Mouse (Mus musculus): ENCODE measurements around the gene Sstr3. TPM values are rescaled to one million over a fixed set of nuclear protein-coding genes. Genes with fewer than 3 reads are reported as not detected.

Gene Sstr3
- polyA plus RNA-seq, 1 experiment from 2014 or later: not detected

GRCm38 (mm10) chr15:78524163-78524562 is 20.3 kb downstream of the Sstr3 start:
- no peak for ATAC-seq (ENCODE audit: low FRiP score, low read depth)
- H3K36me3 ChIP-seq: peaks cover 10% of the 10 kb centered on the region
- no peak overlapping the region for H3K9ac ChIP-seq
- no peak overlapping the region for H3K27ac ChIP-seq
- 91% methylated on average over 5 of the region's 5 CpGs for WGBS
- H3K9me3 ChIP-seq: no peaks in the 10 kb centered on the region
- peaks cover 20% of the 10 kb centered on the region for H3K4me1 ChIP-seq
- no peak overlapping the region for H3K4me2 ChIP-seq (replicated peaks)
- no peak overlapping the region for H3K4me3 ChIP-seq
- H3K27me3 ChIP-seq: no peaks in the 10 kb centered on the region

- H3K4me2 ChIP-seq (replicated peaks): no peak overlapping the region
- ATAC-seq (ENCODE audit: low FRiP score, low read depth): no peak
- peaks cover 9% of the 10 kb centered on the region for H3K4me1 ChIP-seq
- H3K27ac ChIP-seq: no peak overlapping the region
- H3K27me3 ChIP-seq: no peaks in the 10 kb centered on the region
- no peak overlapping the region for H3K9ac ChIP-seq
- WGBS: 75% methylated on average over 6 of the region's 6 CpGs
- H3K36me3 ChIP-seq: peaks cover 10% of the 10 kb centered on the region
- H3K9me3 ChIP-seq: no peaks in the 10 kb centered on the region
- no peak overlapping the region for H3K4me3 ChIP-seq
These were observed 22.6 kb downstream of the Sstr3 start for GRCm38 (mm10) chr15:78521892-78522291.

GRCm38 (mm10) chr15:78521331-78521730 is 23.2 kb downstream of the Sstr3 start:
- Histone ChIP-seq H3K4me3 (no peak overlapping the region), H3K9me3 (no peaks in the 10 kb centered on the region), H3K9ac (no peak overlapping the region), H3K36me3 (peaks cover 10% of the 10 kb centered on the region), H3K4me2 (replicated peaks) (no peak overlapping the region), H3K27ac (no peak overlapping the region), H3K4me1 (peaks cover 10% of the 10 kb centered on the region), H3K27me3 (no peaks in the 10 kb centered on the region)
- no peak for ATAC-seq (ENCODE audit: low FRiP score, low read depth)
- 70% methylated on average over 8 of the region's 8 CpGs for WGBS

DNA sequence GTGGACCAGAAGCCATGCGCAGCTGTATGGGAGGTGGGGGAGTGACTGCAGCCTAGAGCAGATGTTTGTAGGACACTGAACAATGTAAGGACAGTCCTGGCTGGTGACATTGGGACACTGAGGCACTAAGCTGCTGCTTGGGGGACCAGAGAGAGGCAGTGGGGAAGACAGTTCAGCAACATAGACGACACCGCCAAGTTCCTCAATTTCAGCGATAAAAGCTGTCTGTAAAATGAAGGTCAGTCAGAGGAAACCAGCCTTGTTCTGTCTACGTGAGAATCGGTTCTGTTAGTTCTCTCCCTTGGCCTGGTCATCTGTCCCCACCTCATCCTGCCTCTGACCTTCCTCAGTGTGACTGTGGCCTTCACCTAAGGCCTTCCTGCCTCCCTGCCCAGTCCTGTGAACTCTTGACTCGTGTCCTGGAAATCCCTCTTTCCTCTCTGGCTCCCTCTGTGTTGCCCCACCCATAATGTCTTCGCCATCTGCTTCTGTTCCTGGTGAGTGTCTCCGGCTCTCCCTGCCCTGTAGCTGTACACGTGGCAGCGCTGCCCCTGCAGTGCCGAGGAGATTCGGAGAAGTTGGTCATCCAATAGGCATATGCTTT is 24.3 kb downstream of the Sstr3 start:
- H3K9me3 ChIP-seq: no peaks in the 10 kb centered on the region
- H3K36me3 ChIP-seq: peaks cover 10% of the 10 kb centered on the region
- H3K4me1 ChIP-seq: peaks cover 21% of the 10 kb centered on the region
- 64% methylated on average over 13 of the region's 13 CpGs for WGBS
- no peaks in the 10 kb centered on the region for H3K27me3 ChIP-seq
- ATAC-seq (ENCODE audit: low FRiP score, low read depth): no peak
- no peak overlapping the region for H3K4me2 ChIP-seq (replicated peaks)
- no peak overlapping the region for H3K4me3 ChIP-seq
- H3K27ac ChIP-seq: no peak overlapping the region
- no peak overlapping the region for H3K9ac ChIP-seq

DNA sequence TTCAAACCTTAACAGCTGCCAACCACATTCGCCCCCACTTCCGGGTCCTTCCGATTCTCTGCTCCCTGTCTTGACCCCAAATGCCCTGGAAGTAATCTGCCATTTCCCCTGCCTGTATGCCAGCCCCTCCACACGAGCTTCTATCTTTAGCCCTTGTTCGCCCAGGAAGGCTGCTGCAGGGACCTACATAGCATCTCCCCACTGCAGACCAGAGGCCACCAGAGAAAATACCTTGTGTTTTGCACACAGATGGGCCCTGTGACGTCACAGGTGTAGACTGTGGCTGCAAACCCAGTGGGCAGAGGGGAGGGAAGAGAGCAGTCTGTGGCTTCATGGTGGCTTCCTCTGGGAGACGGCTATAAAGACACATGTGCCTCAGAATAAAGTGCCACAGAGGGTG is 26.3 kb downstream of the Sstr3 start:
- no peak for ATAC-seq (ENCODE audit: low FRiP score, low read depth)
- no peak overlapping the region for H3K4me2 ChIP-seq (replicated peaks)
- H3K9ac ChIP-seq: no peak overlapping the region
- H3K4me1 ChIP-seq: peaks cover 27% of the 10 kb centered on the region
- no peak overlapping the region for H3K4me3 ChIP-seq
- H3K27ac ChIP-seq: no peak overlapping the region
- H3K27me3 ChIP-seq: no peaks in the 10 kb centered on the region
- no peaks in the 10 kb centered on the region for H3K36me3 ChIP-seq
- WGBS: 52% methylated on average over 7 of the region's 7 CpGs
- no peaks in the 10 kb centered on the region for H3K9me3 ChIP-seq

- Histone ChIP-seq H3K36me3 (no peaks in the 10 kb centered on the region), H3K9me3 (no peaks in the 10 kb centered on the region), H3K4me2 (replicated peaks) (no peak overlapping the region), H3K4me3 (no peak overlapping the region), H3K27ac (no peak overlapping the region), H3K4me1 (peaks cover 27% of the 10 kb centered on the region), H3K27me3 (no peaks in the 10 kb centered on the region), H3K9ac (no peak overlapping the region)
- 80% methylated on average over 6 of the region's 6 CpGs for WGBS
- no peak for ATAC-seq (ENCODE audit: low FRiP score, low read depth)
These were observed 28.7 kb downstream of the Sstr3 start for GRCm38 (mm10) chr15:78515759-78516158.

DNA sequence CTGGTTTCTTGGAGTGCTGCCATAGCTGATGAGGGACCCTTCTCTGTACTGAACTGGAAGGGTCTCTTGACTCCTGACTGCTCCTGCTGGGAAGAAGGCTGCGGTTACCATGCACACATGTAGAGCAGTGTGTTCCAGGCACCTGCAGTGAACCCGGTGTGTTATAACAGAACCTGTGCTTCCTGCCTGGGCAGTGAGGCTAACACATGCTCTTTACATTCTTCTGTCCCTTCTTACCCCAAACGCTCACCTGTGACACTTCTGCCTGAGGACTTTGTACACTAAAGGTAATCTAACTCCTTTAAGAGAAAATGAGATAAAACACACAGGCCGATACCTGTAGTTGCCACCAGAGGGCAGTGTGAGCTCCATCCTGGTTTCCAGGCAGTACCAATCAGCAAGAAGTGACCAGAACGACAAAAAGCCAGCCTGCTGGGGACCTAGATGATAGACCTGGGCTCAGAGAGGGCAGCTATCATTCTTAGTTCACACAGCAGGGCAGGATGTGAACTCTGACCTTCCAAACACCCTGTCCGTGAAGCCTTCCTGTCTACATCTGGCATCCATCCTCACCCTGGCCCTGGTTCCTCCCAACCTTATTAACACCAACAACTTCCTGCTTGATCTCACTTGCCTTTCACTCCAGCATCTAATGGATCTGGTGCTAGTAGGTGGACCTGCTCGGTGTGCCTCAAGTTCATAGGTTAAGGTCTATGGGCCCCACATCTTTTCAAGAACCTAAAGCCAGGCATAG is 29.9 kb downstream of the Sstr3 start:
- Histone ChIP-seq H3K9me3 (no peaks in the 10 kb centered on the region), H3K4me3 (no peak overlapping the region), H3K9ac (0 out of 2 replicates have a peak overlapping the region, but pooled peaks have one; percentile 32), H3K4me2 (replicated peaks) (no peak overlapping the region), H3K27me3 (no peaks in the 10 kb centered on the region), H3K4me1 (peaks cover 37% of the 10 kb centered on the region), H3K27ac (peak overlapping the region; percentile 11; the same call in 1 of the 2 replicates), H3K36me3 (no peaks in the 10 kb centered on the region)
- 25% methylated on average over 7 of the region's 7 CpGs for WGBS
- peak; percentile 46 for ATAC-seq (ENCODE audit: low FRiP score, low read depth)

DNA sequence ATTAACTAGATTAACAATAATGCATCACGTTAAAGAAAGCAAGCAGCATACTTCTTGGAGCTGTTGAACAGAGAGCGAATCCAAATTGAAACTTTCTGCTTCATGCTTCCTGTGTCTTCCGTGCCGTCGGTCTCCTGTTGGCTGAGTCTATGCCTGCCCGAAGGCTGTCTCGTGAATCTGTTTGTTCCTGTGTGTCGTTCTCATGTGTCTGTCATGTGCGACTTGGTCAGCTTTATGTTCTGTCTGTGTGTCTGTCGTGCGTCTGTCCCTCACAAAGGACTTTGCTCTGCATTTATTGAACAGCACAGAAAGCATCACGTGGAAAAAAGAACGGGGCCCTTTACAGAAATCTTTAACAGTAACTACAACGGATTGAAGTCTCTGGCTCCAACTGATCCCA is 31.5 kb downstream of the Sstr3 start:
- Histone ChIP-seq H3K4me3 (no peak overlapping the region), H3K9me3 (no peaks in the 10 kb centered on the region), H3K27me3 (no peaks in the 10 kb centered on the region), H3K36me3 (no peaks in the 10 kb centered on the region), H3K4me1 (peaks cover 32% of the 10 kb centered on the region), H3K27ac (no peak overlapping the region), H3K9ac (no peak overlapping the region), H3K4me2 (replicated peaks) (no peak overlapping the region)
- 87% methylated on average over 14 of the region's 14 CpGs for WGBS
- ATAC-seq (ENCODE audit: low FRiP score, low read depth): no peak

GRCm38 (mm10) chr15:78511951-78512350 is 32.5 kb downstream of the Sstr3 start:
- Histone ChIP-seq H3K4me1 (peaks cover 28% of the 10 kb centered on the region), H3K36me3 (no peaks in the 10 kb centered on the region), H3K9ac (no peak overlapping the region), H3K9me3 (no peaks in the 10 kb centered on the region), H3K27me3 (no peaks in the 10 kb centered on the region), H3K27ac (no peak overlapping the region), H3K4me2 (replicated peaks) (no peak overlapping the region), H3K4me3 (no peak overlapping the region)
- 78% methylated on average over 7 of the region's 7 CpGs for WGBS
- no peak for ATAC-seq (ENCODE audit: low FRiP score, low read depth)

GRCm38 (mm10) chr15:78510736-78511135 is 33.7 kb downstream of the Sstr3 start:
- Histone ChIP-seq H3K36me3 (no peaks in the 10 kb centered on the region), H3K27me3 (no peaks in the 10 kb centered on the region), H3K27ac (no peak overlapping the region), H3K4me2 (replicated peaks) (no peak overlapping the region), H3K9ac (no peak overlapping the region), H3K9me3 (no peaks in the 10 kb centered on the region), H3K4me1 (peaks cover 21% of the 10 kb centered on the region), H3K4me3 (no peak overlapping the region)
- WGBS: 91% methylated on average over 6 of the region's 6 CpGs
- ATAC-seq (ENCODE audit: low FRiP score, low read depth): no peak

DNA sequence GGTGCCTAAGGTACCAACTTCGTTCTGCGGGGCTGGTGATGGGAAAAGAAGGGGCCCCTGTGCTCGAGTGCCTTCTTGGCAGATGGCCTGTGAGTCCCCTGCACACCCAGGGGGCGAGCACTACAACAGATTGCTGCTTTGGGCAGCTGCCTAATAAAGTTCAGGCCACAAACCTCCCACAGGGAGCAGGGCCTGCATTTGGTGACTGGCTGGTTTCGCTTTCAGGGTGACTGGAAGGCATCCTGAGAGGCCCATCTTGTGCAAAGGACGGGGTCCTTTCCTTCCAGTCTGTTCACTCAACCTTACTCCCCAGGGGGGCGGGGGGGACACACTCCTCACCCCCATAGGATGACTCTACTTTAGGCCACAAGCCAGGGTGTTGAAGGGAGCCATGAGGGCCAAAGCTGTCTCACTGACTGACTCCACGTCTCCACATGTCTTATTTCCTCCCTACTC is 34.3 kb downstream of the Sstr3 start:
- ATAC-seq (ENCODE audit: low FRiP score, low read depth): no peak
- H3K4me1 ChIP-seq: peaks cover 15% of the 10 kb centered on the region

DNA sequence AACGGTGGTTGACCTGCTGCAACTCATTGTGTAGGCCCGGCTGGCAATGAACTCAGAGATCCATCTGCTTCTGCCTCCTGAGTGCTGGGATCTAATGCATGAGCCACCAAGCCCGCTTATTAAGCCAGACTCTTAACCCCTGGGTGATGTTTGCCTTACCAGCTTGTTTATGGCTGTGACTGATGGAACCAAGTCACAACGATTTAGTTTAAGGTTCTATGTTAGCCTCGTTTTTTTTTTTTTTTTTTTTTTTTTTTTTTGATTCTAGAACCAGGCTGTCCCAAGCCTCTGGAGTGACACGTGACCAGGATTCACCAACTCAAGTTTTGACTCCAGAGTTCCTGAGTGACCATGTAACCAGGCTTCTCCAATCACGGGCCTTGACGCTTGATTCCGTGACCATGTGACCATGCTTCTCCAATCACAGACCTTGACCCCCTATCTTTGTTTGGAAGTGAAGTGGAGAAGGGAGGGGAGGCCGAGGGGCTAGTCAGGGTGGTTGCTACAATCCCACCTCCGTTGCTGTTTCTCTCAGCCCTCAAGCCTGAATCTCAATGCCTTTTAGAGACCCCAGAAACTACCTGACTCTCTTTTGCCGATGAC is 35.1 kb downstream of the Sstr3 start:
- Histone ChIP-seq H3K27me3 (no peaks in the 10 kb centered on the region), H3K4me2 (replicated peaks) (no peak overlapping the region), H3K4me1 (peaks cover 10% of the 10 kb centered on the region), H3K9ac (peak overlapping the region; percentile 48; the same call in 1 of the 2 replicates), H3K4me3 (no peak overlapping the region), H3K9me3 (peaks cover 7% of the 10 kb centered on the region; the same call in 1 of the 2 replicates), H3K36me3 (no peaks in the 10 kb centered on the region), H3K27ac (no peak overlapping the region)
- ATAC-seq (ENCODE audit: low FRiP score, low read depth): no peak
- WGBS: 48% methylated on average over 12 of the region's 12 CpGs

More for the DNA sequence above, 34.3 kb downstream of the Sstr3 start:
- Histone ChIP-seq H3K9ac (peak overlapping the region; percentile 48; the same call in 1 of the 2 replicates), H3K9me3 (no peaks in the 10 kb centered on the region), H3K4me3 (no peak overlapping the region), H3K4me2 (replicated peaks) (no peak overlapping the region), H3K27me3 (no peaks in the 10 kb centered on the region), H3K36me3 (no peaks in the 10 kb centered on the region), H3K27ac (no peak overlapping the region; the same call in 1 of the 2 replicates)
- WGBS: 52% methylated on average over 8 of the region's 8 CpGs

All from limb, embryonic 13.5 days (tissue).